Mouse (Mus musculus) v-Abl transformed pro-B cells (cell line): ENCODE results near the gene Btnl4.
"Not testable (repeated sequence)": the region's sequence is repeated elsewhere in the genome, so short reads cannot be mapped to it uniquely, and the experiment has no call there.

Experiments
- in situ Hi-C, 2 experiments: fragments of 400-800 bp; cut with MboI; formaldehyde crosslinking; loops; one replicate each; pipeline ENCODE4 v1.15.1; 2025; ENCODE audit not compliant: unreplicated experiment in 2 of 2

The Btnl4 gene

DNA sequence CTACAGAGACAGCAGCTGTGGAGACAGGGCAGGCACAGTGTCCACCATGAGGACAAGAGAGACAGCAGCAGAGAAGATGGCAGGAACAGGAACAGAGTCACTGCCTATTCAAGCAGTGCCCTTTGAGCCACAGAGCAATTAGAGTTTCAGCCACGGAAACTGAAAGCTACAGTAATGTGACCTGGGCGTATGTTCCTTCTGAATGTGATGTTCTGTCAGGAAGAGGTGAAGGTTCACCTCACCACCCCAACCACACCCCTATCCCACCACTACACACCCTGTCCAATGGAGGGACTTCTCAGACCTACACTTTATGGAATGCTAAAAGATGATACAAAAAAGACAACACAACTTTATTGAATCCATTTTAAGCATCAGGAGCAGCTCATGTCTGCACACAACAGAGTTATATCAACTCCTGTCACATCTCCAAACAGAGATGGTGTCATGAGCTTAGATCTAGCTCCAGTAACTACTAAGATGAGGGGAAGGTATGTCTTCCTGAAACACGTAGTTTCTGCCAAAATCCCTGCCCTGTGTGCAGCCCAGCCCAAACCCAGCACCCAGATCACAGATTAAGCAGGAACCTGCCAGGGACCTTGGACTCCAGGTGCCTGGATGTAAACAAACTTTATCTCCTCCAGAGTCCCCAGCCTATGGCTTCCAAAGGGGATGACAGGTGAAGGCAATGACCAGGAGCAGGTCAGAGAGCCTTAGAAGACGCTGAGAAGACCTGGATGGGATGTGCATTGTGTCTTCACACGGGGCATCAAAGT lies at the start of gene Btnl4:
TSS of gene Btnl4 (minus strand) at position 81 of the 776 bp plus-strand sequence.
- in situ Hi-C loops = not testable (repeated sequence)

DNA sequence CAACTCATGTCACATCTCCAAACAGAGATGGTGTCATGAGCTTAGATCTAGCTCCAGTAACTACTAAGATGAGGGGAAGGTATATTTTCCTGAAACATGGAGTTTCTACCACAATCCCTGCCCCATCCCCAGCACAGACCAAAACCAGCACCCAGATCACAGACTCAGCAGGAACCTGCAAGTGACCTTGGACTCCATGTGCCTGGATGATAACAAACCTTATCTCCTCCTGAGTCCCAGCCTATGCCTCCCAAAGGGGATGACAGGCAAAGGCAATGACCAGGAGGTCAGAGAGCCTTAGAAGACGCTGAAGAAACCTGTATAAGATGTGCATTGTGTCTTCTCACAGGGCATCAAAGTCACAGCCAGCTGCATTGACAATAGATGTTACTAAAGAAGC lies 41.9 kb upstream of the Btnl4 start:
- in situ Hi-C loops = no loop called here

DNA sequence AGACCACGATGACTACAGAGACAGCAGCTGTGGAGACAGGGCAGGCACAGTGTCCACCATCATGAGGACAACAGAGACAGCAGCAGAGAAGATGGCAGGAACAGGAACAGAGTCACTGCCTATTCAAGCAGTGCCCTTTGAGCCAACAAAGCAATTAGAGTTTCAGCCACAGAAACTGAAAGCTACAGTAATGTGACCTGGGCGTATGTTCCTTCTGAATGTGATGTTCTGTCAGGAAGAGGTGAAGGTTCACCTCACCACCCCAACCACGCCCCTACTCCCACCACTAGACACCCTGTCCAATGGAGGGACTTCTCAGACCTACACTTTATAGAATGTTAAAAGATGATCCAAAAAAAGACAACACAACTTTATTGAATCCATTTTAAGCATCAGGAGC lies 41.5 kb upstream of the Btnl4 start:
- in situ Hi-C loops = not testable (repeated sequence)

DNA sequence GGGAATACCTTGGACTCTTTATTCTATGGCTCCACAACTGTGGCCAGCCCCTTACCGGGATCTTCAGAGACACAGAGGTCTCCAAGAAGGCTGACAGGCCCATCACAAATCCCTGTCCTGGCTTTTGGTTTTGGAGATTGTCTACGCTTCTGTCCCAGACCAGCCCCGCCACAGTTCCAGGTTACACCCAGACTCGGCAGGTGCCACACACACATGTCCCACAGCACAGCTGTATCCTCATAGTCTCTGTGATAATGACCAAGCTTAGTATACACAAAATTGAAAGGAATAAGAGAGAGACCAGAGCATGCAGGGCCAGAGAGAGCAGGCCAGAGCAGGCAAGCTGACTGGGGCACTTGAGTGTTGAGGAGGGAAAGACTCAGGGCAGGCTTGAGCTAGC lies 40.7 kb upstream of the Btnl4 start:
- in situ Hi-C loops = no loop called here

DNA sequence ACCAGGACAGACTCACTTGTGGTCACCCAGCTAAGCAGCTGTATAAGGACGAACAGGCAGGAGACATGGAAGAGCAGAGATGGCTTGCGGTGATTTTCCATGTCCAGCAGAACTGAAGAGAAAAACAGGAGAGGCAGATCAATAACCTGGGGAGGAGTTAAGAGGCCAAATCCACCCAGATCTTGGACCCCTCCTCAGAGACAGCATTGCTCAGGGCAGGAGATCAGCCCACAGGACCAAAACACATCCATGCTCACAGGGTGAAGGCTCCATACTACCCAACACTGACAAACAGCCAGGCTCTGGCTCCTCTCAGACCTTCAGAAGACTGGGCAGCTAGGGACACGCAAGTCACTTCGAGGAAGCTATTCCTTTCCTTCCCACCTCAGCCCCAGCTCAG lies 40.1 kb upstream of the Btnl4 start, which contains the start of gene Btnl6:
TSS of gene Btnl6 (minus strand) at position 101 of the 400 bp plus-strand sequence.
- in situ Hi-C loops = no loop called here

DNA sequence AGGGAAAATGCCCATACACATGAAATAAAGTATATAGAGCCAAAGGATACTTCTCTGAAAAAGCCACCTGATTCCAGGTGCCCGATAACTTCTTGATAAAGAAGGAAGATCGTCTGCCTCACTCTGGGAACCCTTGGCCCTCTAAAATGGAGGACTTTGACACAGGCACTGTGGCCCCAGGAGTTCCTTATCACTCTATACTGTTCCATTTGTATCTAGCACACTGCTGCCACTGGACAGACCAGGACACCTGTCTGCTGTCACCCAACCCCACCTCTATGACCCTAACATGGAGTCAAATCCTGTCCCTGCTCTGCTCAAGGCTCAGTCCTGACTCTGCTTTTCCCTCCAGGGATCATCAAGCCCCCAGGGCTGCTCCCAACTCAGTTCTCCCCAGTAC lies 39.4 kb upstream of the Btnl4 start:
- in situ Hi-C loops = no loop called here

DNA sequence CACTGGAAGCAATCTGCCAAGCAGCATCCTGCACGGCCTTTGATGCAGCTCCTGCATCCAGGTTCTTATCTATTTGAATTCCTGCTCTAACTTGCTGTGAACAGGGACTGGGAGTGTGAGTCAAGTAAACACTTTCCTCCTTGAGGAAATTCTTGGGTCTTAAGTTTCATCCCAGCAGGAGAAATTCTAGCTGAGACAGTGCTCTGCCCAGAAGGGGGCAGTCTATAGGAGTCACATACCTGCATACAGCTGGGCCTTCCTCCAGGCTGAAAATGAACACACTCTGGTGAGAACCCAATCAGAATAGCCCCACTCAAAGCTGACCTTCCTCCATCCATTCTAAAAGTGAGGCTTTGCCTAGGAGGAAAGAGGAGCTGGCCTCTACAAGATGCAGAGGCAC lies 34.6 kb upstream of the Btnl4 start:
- in situ Hi-C loops = not testable (repeated sequence)

DNA sequence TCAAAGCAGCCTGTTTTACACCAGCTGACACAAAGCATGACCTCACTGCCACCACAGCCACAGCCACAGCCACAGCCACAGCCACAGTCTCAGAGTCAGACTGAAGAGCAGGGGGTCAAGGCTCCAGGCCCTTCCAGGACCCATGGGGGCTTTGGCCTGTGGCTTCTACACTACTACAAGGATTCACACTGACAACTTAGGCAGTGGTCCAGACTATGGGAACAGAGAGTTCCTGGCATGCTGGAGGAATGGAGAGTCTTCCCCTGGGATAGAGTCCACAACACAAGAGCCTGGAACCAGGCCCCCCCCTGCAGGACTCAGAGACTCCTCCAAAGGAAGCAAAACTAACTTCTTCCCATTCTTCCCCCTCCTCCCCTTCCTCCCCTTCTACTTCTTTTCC lies 30.5 kb upstream of the Btnl4 start:
- in situ Hi-C loops = no loop called here

DNA sequence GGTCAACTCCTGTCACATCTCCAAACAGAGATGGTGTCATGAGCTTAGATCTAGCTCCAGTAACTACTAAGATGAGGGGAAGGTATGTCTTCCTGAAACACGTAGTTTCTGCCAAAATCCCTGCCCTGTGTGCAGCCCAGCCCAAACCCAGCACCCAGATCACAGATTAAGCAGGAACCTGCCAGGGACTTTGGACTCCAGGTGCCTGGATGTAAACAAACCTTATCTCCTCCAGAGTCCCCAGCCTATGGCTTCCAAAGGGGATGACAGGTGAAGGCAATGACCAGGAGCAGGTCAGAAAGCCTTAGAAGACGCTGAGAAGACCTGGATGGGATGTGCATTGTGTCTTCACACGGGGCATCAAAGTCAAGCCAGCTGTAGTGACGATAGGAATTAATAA lies 20.6 kb upstream of the Btnl4 start:
- in situ Hi-C loops = not testable (repeated sequence)

DNA sequence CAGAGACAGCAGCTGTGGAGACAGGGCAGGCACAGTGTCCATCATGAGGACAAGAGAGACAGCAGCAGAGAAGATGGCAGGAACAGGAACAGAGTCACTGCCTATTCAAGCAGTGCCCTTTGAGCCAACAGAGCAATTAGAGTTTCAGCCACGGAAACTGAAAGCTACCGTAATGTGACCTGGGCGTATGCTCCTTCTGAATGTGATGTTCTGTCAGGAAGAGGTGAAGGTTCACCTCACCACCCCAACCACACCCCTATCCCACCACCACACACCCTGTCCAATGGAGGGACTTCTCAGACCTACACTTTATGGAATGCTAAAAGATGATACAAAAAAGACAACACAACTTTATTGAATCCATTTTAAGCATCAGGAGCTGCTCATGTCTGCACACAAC lies 20.2 kb upstream of the Btnl4 start:
- in situ Hi-C loops = not testable (repeated sequence)

DNA sequence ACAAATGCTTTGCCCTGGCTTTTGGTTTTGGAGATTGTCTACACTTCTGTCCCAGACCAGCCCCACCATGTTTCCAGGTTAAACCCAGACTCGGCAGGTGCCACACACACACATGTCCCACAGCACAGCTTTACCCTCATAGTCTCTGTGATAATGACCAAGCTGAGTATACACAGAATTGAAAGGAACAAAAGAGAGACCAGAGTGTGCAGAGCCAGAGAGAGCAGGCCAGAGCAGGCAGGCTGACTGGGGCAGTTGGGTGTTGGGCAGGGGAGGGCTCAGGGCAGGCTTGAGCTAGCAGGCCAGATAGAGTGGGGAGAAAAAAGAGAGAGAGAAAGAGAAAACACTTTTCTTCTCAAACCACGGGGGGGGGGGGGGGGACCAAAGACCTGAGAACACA lies 19.4 kb upstream of the Btnl4 start:
- in situ Hi-C loops = no loop called here

DNA sequence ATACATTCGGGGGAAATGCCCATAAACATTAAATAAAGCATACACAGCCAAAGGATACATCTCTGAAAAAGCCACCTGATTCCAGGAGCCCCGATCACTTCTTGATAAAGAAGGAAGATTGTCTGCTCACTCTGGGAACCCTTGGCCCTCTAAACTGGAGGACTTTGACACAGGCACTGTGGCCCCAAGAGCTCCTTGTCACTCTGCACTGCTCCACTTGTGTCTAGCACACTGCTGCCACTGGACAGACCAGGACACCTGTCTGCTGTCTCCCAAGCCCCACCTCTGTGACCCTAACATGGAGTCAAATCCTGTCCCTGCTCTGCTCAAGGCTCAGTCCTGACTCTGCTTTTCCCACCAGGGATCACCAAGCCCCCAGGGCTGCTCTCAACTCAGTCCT lies 18.0 kb upstream of the Btnl4 start:
- in situ Hi-C loops = not testable (repeated sequence)

DNA sequence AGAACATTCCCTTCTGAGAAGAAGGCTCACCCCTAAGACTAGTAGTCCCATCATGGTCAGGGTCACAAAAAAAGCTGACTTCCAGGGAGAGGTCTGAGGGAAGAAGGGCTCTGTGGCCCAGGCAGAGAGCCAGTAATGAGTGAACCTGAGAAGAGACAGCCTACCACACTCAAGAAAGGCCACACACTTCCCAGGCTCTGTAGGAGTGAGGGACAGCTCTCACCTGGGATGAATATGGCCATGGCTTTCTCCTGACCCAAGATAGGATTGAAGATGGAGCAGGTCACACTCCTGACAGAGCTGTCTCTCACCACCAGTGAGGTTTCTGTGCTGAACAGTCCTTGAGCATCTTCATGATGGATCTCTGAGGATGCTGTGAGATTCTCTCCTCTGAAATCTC lies 15.7 kb upstream of the Btnl4 start:
- in situ Hi-C loops = no loop called here

DNA sequence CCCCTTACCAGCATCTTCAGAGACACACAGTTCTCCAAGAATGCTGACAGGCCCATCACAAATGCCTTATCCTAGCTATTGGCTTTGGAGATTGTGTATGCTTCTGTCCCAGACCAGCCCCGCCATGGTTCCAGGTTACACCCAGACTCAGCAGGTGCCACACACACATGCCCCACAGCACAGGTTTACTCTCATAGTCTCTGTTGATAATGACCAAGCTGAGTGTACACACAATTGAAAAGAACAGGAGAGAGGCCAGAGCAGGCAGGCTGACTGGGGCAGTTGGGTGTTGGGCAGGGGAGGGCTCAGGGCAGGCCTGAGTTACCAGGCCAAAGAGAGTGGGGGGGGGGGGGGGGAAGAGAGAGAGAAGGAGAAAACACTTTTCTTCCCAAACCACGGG lies 691 bp downstream of the Btnl4 start:
- in situ Hi-C loops = no loop called here

DNA sequence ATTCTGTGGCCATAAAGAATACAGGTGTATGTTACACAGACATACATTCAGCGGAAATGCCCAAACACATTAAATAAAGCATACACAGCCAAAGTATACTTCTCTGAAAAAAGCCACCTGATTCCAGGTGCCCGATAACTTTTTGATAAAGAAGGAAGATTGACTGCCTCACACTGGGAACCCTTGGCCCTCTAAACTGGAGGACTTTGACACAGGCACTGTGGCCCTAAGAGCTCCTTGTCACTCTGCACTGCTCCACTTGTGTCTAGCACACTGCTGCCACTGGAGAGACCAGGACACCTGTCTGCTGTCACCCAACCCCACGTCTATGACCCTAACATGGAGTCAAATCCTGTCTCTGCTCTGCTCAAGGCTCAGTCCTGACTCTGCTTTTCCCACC lies 2.1 kb downstream of the Btnl4 start:
- in situ Hi-C loops = no loop called here

DNA sequence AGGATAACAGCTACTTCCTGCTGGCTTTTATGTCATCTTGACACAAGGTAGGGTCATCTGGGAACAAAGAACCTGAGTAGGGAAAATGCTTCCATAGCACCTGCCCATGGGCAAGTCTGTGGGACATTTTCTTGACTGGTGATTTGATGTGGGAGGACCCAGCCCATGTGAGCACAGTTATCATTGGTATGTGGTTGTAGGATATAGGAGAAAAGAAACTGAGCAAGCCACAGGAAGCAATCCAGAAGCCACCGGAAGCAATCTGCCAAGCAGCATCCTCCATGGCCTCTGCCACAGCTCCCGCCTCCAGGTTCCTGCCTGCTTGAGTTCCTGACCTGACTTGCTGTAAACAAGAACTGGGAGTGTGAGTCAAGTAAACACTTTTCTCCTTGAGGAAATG lies 6.6 kb downstream of the Btnl4 start:
- in situ Hi-C loops = no loop called here

DNA sequence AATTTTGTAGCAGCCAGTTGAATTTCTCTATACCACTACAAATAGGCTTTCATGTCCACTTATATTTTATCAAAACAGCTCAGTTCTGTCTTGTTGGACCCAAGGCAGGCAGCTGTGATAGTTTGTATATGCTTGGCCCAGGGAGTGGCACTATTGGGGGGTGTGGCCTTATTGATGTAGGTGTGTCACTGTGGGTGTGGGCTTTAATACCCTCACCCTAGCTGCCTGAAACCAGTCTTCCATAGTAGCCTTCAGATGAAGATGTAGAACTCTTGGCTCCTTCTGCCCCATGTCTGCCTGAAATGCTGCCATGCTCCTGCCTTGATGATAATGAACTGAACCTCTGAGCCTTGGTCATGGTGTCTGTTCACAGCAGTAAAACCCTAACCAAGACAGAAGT lies 11.2 kb downstream of the Btnl4 start:
- in situ Hi-C loops = not testable (repeated sequence)

DNA sequence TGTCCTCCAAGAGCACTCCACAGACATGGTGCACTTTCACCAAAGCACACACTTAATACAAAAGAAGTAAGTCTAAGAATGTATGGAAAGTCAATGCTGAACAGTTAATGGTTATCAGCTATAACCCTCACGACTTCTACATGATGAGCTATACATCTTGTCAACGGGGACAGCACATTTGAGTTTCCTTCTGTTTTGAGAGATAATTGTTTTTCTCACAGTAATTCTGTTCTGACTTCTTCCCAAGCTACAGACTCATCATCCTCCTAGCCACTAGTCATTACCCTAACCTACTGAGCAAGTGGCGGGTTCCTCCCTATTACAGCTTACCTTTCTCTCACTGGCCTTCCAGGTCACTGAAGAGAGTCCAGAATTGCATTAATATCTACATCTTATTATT lies 17.9 kb downstream of the Btnl4 start:
- in situ Hi-C loops = no loop called here

DNA sequence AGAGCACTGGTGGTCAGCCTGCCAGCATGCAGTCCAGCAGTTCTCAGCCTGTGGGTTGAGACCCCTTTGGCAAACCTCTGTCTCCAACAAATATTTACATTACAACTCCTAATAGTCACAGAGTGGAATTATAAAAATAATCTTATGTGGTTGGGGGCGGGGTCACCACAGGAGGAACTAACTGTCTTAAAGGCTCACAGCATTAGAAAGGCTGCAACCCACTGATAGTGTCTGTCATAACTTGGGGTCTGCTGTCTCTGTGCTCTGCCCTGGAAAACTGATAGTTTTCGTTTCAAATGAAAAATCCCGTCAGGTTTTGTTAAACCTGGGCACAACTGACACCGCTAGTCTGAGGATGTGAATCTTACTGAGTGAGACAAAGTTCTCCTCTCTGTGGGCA lies 19.4 kb downstream of the Btnl4 start:
- in situ Hi-C loops = no loop called here

DNA sequence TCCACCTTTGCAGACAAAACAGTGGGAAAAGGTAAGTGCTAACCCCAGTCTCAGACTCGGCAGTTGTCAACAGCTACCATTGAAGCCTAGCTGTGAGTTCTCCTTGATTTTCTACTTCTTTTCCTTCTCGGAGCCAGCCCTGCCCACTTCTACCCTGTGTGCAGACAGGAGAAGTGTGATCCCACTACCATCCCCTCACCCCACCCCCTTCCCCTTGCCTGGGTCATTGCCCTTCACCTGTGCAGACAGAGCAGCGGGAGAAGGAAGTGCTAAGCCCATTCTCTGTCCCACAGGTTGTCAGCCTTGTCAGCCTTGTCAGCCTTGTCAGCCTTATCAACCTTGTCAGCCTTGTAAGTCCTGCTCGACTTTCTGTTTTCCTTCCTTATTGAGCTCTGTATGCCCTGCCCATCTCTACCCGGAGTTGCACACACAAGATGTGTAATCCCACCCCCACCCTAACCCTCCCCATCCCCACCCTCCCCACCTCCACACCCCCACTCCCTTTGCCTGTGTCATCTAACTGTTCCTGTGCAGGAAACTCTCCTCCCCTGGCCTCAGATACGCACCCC lies 28.6 kb downstream of the Btnl4 start:
- in situ Hi-C loops = loop anchor here in 1 of 2 experiments (25.0 kb wide), 1 partner anchor 264 kb away; no protein-coding TSS in a partner anchor

DNA sequence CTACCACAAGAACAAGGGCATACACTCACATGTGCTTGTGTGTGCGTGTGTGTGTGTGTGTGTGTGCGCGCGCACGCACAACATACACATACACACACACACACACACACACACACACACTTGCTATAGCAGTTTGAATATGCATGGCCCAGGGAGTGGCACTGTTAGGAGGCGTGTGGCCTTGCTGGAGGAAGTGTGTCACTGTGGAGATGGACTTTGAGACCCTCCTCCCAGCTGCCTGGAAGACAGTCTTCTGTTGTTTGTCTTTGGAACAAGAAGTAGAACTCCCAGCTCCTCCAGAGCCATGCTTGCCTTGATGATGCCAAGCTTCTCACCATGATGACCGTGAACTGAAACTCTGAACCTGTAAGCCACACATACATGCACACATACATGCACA lies 35.1 kb downstream of the Btnl4 start:
- in situ Hi-C loops = loop anchor here (5.0 to 25.0 kb wide), 2 partner anchors 175 to 270 kb away; partner anchors contain the start of gene Egfl8 (in 2 of the 2)

DNA sequence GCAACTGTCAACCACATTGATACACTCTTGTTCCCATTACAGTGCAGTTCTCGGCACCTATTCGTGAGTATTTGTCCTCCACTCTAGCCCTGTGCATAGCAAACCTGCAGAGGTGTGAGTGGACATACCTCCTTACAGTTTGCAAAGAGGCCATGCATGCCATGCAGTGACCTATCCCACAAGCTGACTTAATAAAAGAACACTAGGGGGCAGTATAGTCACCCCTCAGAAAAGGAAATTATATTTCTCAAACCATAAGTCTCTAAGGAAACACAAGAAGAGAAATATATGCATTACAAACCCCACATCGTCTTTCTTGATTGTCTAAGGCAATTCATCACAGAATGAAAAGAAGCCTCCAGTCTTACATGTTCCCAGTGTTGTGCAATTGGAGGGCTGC lies 37.3 kb downstream of the Btnl4 start:
- in situ Hi-C loops = loop anchor here (5.0 to 25.0 kb wide), 4 partner anchors 105 to 273 kb away; partner anchors contain the start of gene Egfl8 (in 2 of the 2)
